Mouse (Mus musculus) mouse trophoblast stem cell (cell line): ENCODE measurements at regions not wholly inside any gene's neighbourhood (a gene's known extent, or its start where the extent isn't known, plus 50 kb on each side); places are given as distances from the start of the nearest gene placed in this dataset.

ENCODE experiments used
- in situ Hi-C, 2 experiments: fragments of 300-500 bp; cut with MseI, MboI; formaldehyde crosslinking; loops; 2 replicates in 1 of 2; 3 replicates in 1 of 2; pipeline ENCODE4 v1.15.1; 2025

DNA sequence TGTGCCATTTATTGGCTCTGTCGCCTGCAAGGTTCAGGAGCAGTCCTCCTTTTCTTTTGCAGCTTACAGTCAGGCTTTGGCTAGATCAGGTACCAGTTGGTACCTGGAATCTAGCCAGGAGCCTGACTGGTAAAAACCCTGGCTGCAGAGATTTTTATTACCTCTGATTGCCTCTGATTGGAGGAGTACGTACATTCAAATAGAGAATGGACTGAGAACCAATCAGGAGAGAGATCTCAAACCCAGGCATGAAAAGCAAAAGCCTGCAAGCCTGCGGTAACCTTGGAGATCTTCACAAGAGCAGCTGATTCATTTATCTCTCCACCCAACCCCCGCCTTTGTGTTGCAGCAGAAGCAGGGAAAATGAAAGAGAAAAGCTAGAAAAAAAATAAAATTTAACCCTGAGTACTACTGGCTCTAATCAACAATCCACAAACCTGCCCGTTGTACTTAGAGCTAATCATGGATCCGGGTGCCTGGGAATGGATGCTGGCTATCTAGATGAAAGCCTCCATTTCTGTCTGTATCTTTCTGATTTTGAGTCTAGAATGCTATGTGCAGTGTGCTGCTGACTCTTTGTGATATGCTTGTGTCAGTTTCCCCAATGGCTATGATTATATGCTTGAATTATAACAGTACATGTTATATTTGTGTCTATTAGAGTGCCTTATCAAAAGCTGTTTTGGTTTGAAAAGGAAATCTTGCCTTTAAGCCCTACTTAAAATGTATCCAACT lies 406.2 kb upstream of the Ndn start:
- in situ Hi-C loops: no loop called here

DNA sequence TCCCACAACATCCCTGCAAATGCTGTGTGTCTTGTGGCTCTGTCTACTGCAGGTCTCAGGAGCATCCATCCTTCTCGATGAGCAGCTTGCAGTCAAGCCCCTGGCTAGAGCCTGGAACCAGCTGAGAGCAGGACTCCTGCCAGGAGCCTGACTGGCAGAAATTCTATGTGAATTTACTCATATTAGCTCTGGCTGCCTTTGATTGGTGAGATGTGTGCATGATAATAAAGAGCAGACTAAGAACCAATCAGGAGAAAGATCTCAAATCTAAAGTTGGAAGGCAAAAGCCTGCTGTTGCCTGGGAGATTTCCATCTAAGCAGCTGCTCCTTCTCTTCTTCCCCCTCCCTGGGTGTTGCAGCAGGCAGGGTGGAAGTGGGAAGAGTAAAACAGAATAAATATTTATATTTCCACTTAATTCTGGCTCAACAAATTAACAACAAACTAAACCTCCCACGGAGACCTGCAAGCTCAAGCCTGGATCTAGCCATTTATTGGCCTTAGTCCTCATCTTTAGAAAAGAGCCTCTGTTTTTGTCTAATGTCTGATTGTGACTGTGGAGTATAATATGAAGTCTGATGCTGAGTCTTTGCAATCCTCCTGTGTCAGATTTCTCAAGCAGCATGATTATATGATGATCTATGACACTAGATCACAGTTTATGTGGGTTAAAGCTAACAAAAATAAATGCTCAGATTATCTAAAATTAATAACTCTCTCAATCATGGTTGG lies 364.0 kb upstream of the Ndn start:
- in situ Hi-C loops: no loop called here

DNA sequence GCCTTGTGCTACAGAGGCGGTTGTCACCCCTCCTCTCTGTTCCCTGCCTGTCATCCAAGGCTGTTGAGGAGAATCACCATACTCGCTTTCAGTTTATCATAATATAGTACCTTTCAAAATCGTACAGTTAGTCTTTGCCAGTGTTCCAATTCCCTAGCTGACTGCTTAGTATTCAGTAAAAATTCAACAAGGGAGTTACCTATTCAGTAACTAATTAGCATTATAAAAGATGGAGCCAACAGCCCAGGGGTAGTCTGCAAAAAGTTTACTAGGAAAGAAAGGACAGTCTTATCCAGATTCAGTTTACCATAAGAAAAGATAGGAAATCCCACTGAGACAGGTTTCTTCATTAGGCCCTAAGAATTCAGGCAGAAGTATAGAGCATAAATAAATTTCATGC lies 319.7 kb upstream of the Ndn start:
- in situ Hi-C loops: no loop called here

DNA sequence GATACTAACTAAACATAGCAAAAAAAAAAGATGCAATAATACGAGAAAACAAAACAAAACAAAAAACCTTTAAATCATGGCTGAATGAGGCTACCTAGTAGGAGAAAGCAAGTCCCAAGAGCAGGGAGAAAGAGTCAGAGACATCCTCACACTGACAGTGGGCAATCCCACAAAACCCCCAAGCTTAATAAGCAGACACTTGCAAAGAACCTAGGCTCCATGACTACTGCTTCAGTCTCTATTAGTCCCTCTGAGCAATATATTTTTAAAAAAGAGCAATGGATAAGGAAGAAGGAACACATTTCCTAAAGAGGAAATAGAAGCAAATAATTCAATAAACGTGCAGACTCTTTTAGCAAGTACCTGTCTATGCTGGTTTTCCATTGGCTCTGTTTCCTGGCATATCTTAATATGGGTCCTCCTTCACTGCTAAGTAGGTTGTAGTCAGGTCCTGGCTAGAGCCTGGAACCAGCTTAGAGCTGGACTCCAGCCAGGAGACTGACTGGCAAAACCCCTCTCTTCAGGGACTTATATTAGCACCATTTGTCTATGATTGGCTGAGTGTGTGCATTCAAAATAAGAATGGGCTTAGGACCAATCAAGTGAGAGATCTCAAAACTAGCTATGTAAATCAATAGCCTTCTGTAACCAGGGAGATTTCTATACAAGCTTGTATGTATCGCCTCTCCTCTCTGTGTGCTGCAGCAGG lies 300.5 kb upstream of the Ndn start:
- in situ Hi-C loops: loop anchor here in 1 of 2 experiments (5.0 kb wide), 1 partner anchor 49 kb away; no protein-coding TSS in a partner anchor

DNA sequence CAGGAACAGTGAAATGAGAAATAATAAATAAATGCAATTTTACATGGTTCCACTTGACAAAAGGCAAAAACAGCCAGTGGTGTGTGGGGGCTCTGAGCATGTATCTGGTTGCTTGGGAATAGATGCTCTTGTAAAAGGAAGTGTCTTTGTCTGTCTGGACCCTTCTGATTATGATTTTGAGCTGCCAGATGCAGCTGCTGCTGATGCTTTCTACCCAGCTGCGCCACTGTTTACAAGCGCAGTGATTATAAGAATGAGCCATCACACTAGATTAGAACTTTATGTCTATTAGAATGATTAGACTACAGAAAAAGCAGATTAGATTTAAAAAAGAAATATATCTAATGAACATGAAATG lies 299.9 kb upstream of the Ndn start:
- in situ Hi-C loops: loop anchor here in 1 of 2 experiments (5.0 kb wide), 1 partner anchor 49 kb away; no protein-coding TSS in a partner anchor

- in situ Hi-C loops: no loop called here
Measured at GRCm38 (mm10) chr7:62078607-62079006, 267.8 kb upstream of the Ndn start.

- in situ Hi-C loops: no loop called here
Measured at GRCm38 (mm10) chr7:62085120-62085849, 261.1 kb upstream of the Ndn start.
